Mouse (Mus musculus): ENCODE data around the gene Amy2a3. TPM values are rescaled to one million over a fixed set of nuclear protein-coding genes. Genes with fewer than 3 reads are reported as not detected.

Gene Amy2a3
- total and polyA plus RNA-seq, 3 experiments: not detected

Other genes with a start within 250 kb of the Amy2a3 start
- not detected in 2 replicates for gene Amy2a5, start 65.2 kb downstream of the Amy2a3 start, total RNA-seq (2012; rRNA removed)
- gene Amy2a5, start 65.2 kb downstream of the Amy2a3 start, polyA plus RNA-seq (2012; ENCODE audit: insufficient read depth in 1 of 2, insufficient read length in 2 of 2, low read depth in 1 of 2, low replicate concordance in 2 of 2, missing spikeins in 1 of 2): not detected
- gene Amy2a4, start 32.6 kb downstream of the Amy2a3 start, total RNA-seq (2012; rRNA removed): not detected in 2 replicates
- gene Amy2a4, start 32.6 kb downstream of the Amy2a3 start, polyA plus RNA-seq (2012; ENCODE audit: insufficient read depth in 1 of 2, insufficient read length in 2 of 2, low read depth in 1 of 2, low replicate concordance in 2 of 2, missing spikeins in 1 of 2): not detected
- gene Amy2a2, start 32.6 kb upstream of the Amy2a3 start, total RNA-seq (2012; rRNA removed): not detected in 2 replicates
- gene Amy2a2, start 32.6 kb upstream of the Amy2a3 start, polyA plus RNA-seq (2012; ENCODE audit: insufficient read depth in 1 of 2, insufficient read length in 2 of 2, low read depth in 1 of 2, low replicate concordance in 2 of 2, missing spikeins in 1 of 2): not detected
- gene Amy2a1, start 208.4 kb upstream of the Amy2a3 start, total RNA-seq (2012; rRNA removed): not detected in 2 replicates
- not detected for gene Amy2a1, start 208.4 kb upstream of the Amy2a3 start, polyA plus RNA-seq (2012; ENCODE audit: insufficient read depth in 1 of 2, insufficient read length in 2 of 2, low read depth in 1 of 2, low replicate concordance in 2 of 2, missing spikeins in 1 of 2)